ENCODE assay signal across 20 mouse cellular contexts in the genomic region with DNA sequence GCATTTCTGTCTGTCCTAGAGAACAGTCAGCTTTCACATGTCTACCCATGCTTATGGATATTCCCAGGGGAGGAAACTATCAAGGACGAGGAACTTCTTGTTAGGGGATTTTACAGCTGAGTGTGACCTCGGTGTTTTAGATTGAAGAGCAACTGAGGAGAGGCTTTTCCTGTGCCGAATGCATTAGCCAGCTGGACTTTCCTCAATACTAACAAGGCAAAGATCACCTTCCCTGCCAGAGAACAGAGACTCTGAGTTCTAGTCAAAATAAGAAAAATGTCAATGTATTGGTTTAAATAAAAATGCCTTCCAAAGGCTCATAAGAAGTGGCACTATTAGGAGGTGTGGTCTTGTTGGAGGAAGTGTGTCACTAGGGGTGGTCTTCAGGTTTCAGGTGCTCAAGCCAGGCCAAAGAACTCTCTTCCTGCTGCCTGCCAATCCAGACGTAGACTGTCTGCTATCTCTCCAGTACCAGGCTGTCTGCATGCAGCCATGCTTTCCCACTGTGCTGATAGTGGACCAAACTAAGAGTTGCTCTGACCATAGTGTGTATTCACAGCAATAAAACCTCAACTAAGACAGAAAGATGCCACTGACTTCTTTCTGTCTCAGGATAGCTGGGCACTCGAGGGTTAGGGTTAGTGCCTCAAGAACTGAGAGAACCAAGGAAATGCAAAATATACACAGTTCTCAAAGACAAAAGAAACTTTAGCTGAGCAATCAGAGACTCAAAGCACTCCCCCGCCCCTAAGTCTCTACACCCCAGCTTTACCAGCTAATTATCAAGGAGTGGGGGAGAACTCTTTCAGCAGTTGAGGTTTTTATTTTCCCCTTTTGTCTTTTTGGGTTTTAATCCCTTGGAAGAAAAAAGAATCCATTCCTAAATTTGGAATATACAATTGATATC. TPM values are rescaled to one million over a fixed set of nuclear protein-coding genes. Genes with fewer than 3 reads are reported as not detected.
A peak's percentile ranks its signal among the peaks of the same experiment; 100 is the strongest.
DNase-seq lines count a peak whose midpoint lies in the region; ATAC-seq and TF ChIP-seq lines count a peak whose summit lies in the region.
"Had no signal": no experiment of that assay in that cellular context is flagged by ENCODE, and none has a peak within 500 bp of the region (broad histone marks: within the 10 kb centered on the region; RNA-seq: fewer than 3 reads in every experiment).

No protein-coding gene starts in this region.

- no peak for TF ChIP-seq EP300 in MEL (IDR thresholded peaks at IDR 0.05; ENCODE audit: low read depth in 1 of 2, low read length in 2 of 2)
- TF ChIP-seq EP300 in liver, embryonic 14.5 days (IDR thresholded peaks at IDR 0.05; ENCODE audit: low read depth), result no peak

- TF ChIP-seq CTCF in intestine, postnatal 0 days (IDR thresholded peaks at IDR 0.05; ENCODE audit: low read depth), result no peak
- TF ChIP-seq CTCF in MEL (IDR thresholded peaks at IDR 0.05 in 2 of 3, conservative IDR thresholded peaks at IDR 0.05 in 1 of 3; ENCODE audit: control insufficient read depth in 1 of 3, insufficient read depth in 1 of 3, low read depth in 2 of 3, low read length in 3 of 3, poor library complexity in 1 of 3, severe bottlenecking in 1 of 3), result no peak
- TF ChIP-seq CTCF in liver, embryonic 14.5 days (IDR thresholded peaks at IDR 0.05; ENCODE audit: low read depth), result no peak

- no peaks in the 10 kb centered on the region; the same call in 1 of the 2 replicates for H3K4me1 ChIP-seq in intestine, postnatal 0 days (replicated peaks; ENCODE audit: control insufficient read depth, insufficient read depth, low read length)
- H3K4me1 ChIP-seq in intestine, embryonic 15.5 days (replicated peaks), result peaks cover 6% of the 10 kb centered on the region; the same call in 1 of the 2 replicates
- H3K4me1 ChIP-seq in MEL (ENCODE audit: control insufficient read depth in 1 of 2, insufficient read depth in 2 of 2, low read length in 2 of 2), result peaks cover 2 to 12% of the 10 kb centered on the region in 2 experiments
- H3K4me1 ChIP-seq in liver, embryonic 14.5 days (replicated peaks; ENCODE audit: control insufficient read depth in 2 of 2, insufficient read depth in 2 of 2, low read length in 1 of 2), result peaks cover 6 to 14% of the 10 kb centered on the region in 2 experiments; a peak in 3 of 4 replicates

- peak; percentile 46 for DNase-seq in MEL (ENCODE audit: low read depth, low spot score)
- DNase-seq in c-Kit-positive CD71-positive TER-119-positive erythroid progenitor cells, embryonic 14.5 days (ENCODE audit: low spot score), result peak; percentile 25
- DNase-seq in liver, embryonic 14.5 days (ENCODE audit: low read depth in 3 of 3, low spot score in 3 of 3), result peak in 2 of 3 experiments; percentile 7 to 13
- DNase-seq in embryo, embryonic 11 days, result no peak
- DNase-seq in frontal cortex, postnatal 10 days (ENCODE audit: low spot score in 2 of 2), result no peak
- DNase-seq: adrenal gland, postnatal 10 days; cerebellum, adult 11-12 months; cerebellum, postnatal 14 days; left cerebral cortex, postnatal 4 days; thymus, postnatal 25 days had no signal

- peaks cover 8% of the 10 kb centered on the region; the same call in 1 of the 2 replicates for H3K36me3 ChIP-seq in intestine, postnatal 0 days (ENCODE audit: control insufficient read depth, insufficient read depth)
- H3K36me3 ChIP-seq in intestine, embryonic 15.5 days, result no peaks in the 10 kb centered on the region; the same call in 1 of the 2 replicates
- peaks cover 6 to 11% of the 10 kb centered on the region in 2 experiments for H3K36me3 ChIP-seq in MEL (ENCODE audit: control insufficient read depth in 1 of 2, insufficient read depth in 2 of 2, low read length in 2 of 2)
- H3K36me3 ChIP-seq in liver, embryonic 14.5 days (replicated peaks; ENCODE audit: control insufficient read depth, insufficient read depth, low read depth), result no peaks in the 10 kb centered on the region

- TF ChIP-seq POLR2A in MEL (IDR thresholded peaks at IDR 0.05; ENCODE audit: control insufficient read depth in 1 of 2, insufficient read depth in 1 of 2, low read depth in 1 of 2, low read length in 2 of 2, poor library complexity in 1 of 2), result no peak

- 62% methylated on average over 6 of the region's 6 CpGs for whole genome bisulfite sequencing in intestine, postnatal 0 days
- WGBS in intestine, embryonic 15.5 days, result 74% methylated on average over 6 of the region's 6 CpGs
- 49% methylated on average over 6 of the region's 6 CpGs for WGBS in liver, embryonic 14.5 days (ENCODE audit: insufficient replicate concordance)

- TF ChIP-seq RAD21 in MEL (IDR thresholded peaks at IDR 0.05; ENCODE audit: low read depth, low read length), result no peak

- ATAC-seq in intestine, postnatal 0 days, result no peak
- no peak for ATAC-seq in intestine, embryonic 15.5 days
- peak; percentile 58; the same call in 1 of the 2 replicates for ATAC-seq in liver, embryonic 14.5 days (ENCODE audit: insufficient read depth)
- ATAC-seq: forebrain, embryonic 16.5 days; lung, postnatal 0 days; midbrain, embryonic 16.5 days; Patski had no signal

- no peaks in the 10 kb centered on the region for H3K9me3 ChIP-seq in intestine, postnatal 0 days (ENCODE audit: control insufficient read depth)
- H3K9me3 ChIP-seq in intestine, embryonic 15.5 days, result no peaks in the 10 kb centered on the region
- H3K9me3 ChIP-seq in MEL (replicated peaks; ENCODE audit: insufficient read depth, low read length), result no peaks in the 10 kb centered on the region
- H3K9me3 ChIP-seq in liver, embryonic 14.5 days (ENCODE audit: control insufficient read depth, low read length), result no peaks in the 10 kb centered on the region
- H3K9me3 ChIP-seq: heart, embryonic 15.5 days; hindbrain, embryonic 12.5 days; liver, embryonic 15.5 days; neural tube, embryonic 15.5 days had no signal

- H3K79me2 ChIP-seq in MEL (ENCODE audit: control insufficient read depth, insufficient read depth, low read length, poor library complexity), result peaks cover 33% of the 10 kb centered on the region

- no peak overlapping the region for H3K4me2 ChIP-seq in intestine, postnatal 0 days (replicated peaks; ENCODE audit: low read depth)
- no peak overlapping the region for H3K4me2 ChIP-seq in intestine, embryonic 15.5 days (replicated peaks)
- H3K4me2 ChIP-seq in liver, embryonic 14.5 days (ENCODE audit: low read depth), result no peak overlapping the region
- H3K4me2 ChIP-seq: heart, embryonic 15.5 days; hindbrain, embryonic 12.5 days; liver, embryonic 15.5 days; neural tube, embryonic 15.5 days had no signal

- H3K9ac ChIP-seq in intestine, postnatal 0 days (ENCODE audit: low read depth, low read length), result no peak overlapping the region
- no peak overlapping the region for H3K9ac ChIP-seq in intestine, embryonic 15.5 days
- H3K9ac ChIP-seq in MEL (ENCODE audit: control insufficient read depth, low read depth, low read length, poor library complexity, severe bottlenecking), result no peak overlapping the region
- H3K9ac ChIP-seq in liver, embryonic 14.5 days (replicated peaks), result no peak overlapping the region
- H3K9ac ChIP-seq: heart, embryonic 15.5 days; hindbrain, embryonic 12.5 days; liver, embryonic 15.5 days; neural tube, embryonic 15.5 days had no signal

- no peak overlapping the region for H3K4me3 ChIP-seq in intestine, postnatal 0 days (ENCODE audit: low read depth, low read length)
- no peak overlapping the region for H3K4me3 ChIP-seq in intestine, embryonic 15.5 days (replicated peaks)
- no peak overlapping the region for H3K4me3 ChIP-seq in MEL (ENCODE audit: control insufficient read depth in 1 of 2, insufficient read depth in 1 of 2, low read depth in 2 of 2, low read length in 2 of 2)
- no peak overlapping the region for H3K4me3 ChIP-seq in liver, embryonic 14.5 days (ENCODE audit: insufficient read depth in 1 of 2, low read depth in 2 of 2, low read length in 2 of 2)
- H3K4me3 ChIP-seq: heart, embryonic 15.5 days; hindbrain, embryonic 12.5 days; liver, embryonic 15.5 days; neural tube, embryonic 15.5 days had no signal

- no peaks in the 10 kb centered on the region for H3K27me3 ChIP-seq in intestine, postnatal 0 days (replicated peaks; ENCODE audit: control insufficient read depth, insufficient read depth, low read length)
- no peaks in the 10 kb centered on the region for H3K27me3 ChIP-seq in intestine, embryonic 15.5 days (replicated peaks)
- no peaks in the 10 kb centered on the region for H3K27me3 ChIP-seq in MEL (ENCODE audit: control insufficient read depth in 1 of 2, insufficient read depth in 2 of 2, low read length in 2 of 2)
- no peaks in the 10 kb centered on the region for H3K27me3 ChIP-seq in liver, embryonic 14.5 days (ENCODE audit: control insufficient read depth, insufficient read depth, low read length)
- H3K27me3 ChIP-seq: heart, embryonic 15.5 days; hindbrain, embryonic 12.5 days; liver, embryonic 15.5 days; neural tube, embryonic 15.5 days; Patski had no signal

- 0 out of 2 replicates have a peak overlapping the region, but pooled peaks have one; percentile 15 for H3K27ac ChIP-seq in intestine, postnatal 0 days (ENCODE audit: low read depth, low read length)
- no peak overlapping the region for H3K27ac ChIP-seq in intestine, embryonic 15.5 days
- H3K27ac ChIP-seq in MEL (ENCODE audit: control insufficient read depth, low read depth, low read length), result no peak overlapping the region
- H3K27ac ChIP-seq in liver, embryonic 14.5 days, result no peak overlapping the region
- H3K27ac ChIP-seq: heart, embryonic 15.5 days; hindbrain, embryonic 12.5 days; liver, embryonic 15.5 days; neural tube, embryonic 15.5 days had no signal

RNA-seq across cellular contexts. Expression of a gene that starts 28.6 kb away (rescaled TPM):
- 19.8 and 21.6 TPM in 2 replicates for polyA plus RNA-seq in intestine, postnatal 0 days (2015; fragmentation: Nextera tagmentation; extraction: Ambion mirVana)
- 71.7 and 72.4 TPM in 2 replicates for polyA plus RNA-seq in intestine, embryonic 15.5 days (2015; fragmentation: Nextera tagmentation; extraction: Ambion mirVana)
- 31.9 and 32.7 TPM in 2 replicates for total RNA-seq in MEL (2012; rRNA removed)
- polyA plus RNA-seq in MEL (2012; ENCODE audit: insufficient read depth in 1 of 2, insufficient read length in 2 of 2, low read depth in 1 of 2, low replicate concordance in 2 of 2, missing spikeins in 1 of 2), result 10 to 100 TPM in 1 of 2 experiments, not detected in 1; 55.8 TPM
- polyA plus RNA-seq in liver, embryonic 14.5 days (2012; rRNA removed), result 14.1 and 15.1 TPM in 2 replicates
- polyA plus RNA-seq in liver, embryonic 14.5 days (2014; fragmentation: Nextera tagmentation; extraction: Ambion mirVana), result 10.6 and 12.0 TPM in 2 replicates

RNA-seq across cellular contexts. Expression of a gene that starts 44.3 kb away (rescaled TPM):
- 66.6 and 68.4 TPM in 2 replicates for polyA plus RNA-seq in intestine, postnatal 0 days (2015; fragmentation: Nextera tagmentation; extraction: Ambion mirVana)
- polyA plus RNA-seq in intestine, embryonic 15.5 days (2015; fragmentation: Nextera tagmentation; extraction: Ambion mirVana), result 79.2 and 90.8 TPM in 2 replicates
- total RNA-seq in MEL (2012; rRNA removed), result 19.0 and 20.2 TPM in 2 replicates
- polyA plus RNA-seq in MEL (2012; ENCODE audit: insufficient read depth in 1 of 2, insufficient read length in 2 of 2, low read depth in 1 of 2, low replicate concordance in 2 of 2, missing spikeins in 1 of 2), result 10 to 100 TPM in 1 of 2 experiments, not detected in 1; 49.0 TPM
- polyA plus RNA-seq in liver, embryonic 14.5 days (2012; rRNA removed), result 20.8 and 29.1 TPM in 2 replicates
- polyA plus RNA-seq in liver, embryonic 14.5 days (2014; fragmentation: Nextera tagmentation; extraction: Ambion mirVana), result 10.9 and 14.7 TPM in 2 replicates

RNA-seq across cellular contexts. Expression of a gene that starts 58.8 kb away (rescaled TPM):
- polyA plus RNA-seq in intestine, postnatal 0 days (2015; fragmentation: Nextera tagmentation; extraction: Ambion mirVana), result 5.0 and 5.2 TPM in 2 replicates
- polyA plus RNA-seq in intestine, embryonic 15.5 days (2015; fragmentation: Nextera tagmentation; extraction: Ambion mirVana), result 13.8 and 16.5 TPM in 2 replicates
- total RNA-seq in MEL (2012; rRNA removed), result 73.7 and 83.5 TPM in 2 replicates
- 100 to 1,000 TPM in 1 of 2 experiments, not detected in 1; 114 TPM for polyA plus RNA-seq in MEL (2012; ENCODE audit: insufficient read depth in 1 of 2, insufficient read length in 2 of 2, low read depth in 1 of 2, low replicate concordance in 2 of 2, missing spikeins in 1 of 2)
- 10.0 and 16.4 TPM in 2 replicates for polyA plus RNA-seq in liver, embryonic 14.5 days (2012; rRNA removed)
- 10.6 and 12.1 TPM in 2 replicates for polyA plus RNA-seq in liver, embryonic 14.5 days (2014; fragmentation: Nextera tagmentation; extraction: Ambion mirVana)

Comparison
In these comparisons a context has a peak if more than half of its experiments do, and no peak if none do; other contexts are left out.
1. DNase-seq: peak in MEL (single experiment), c-Kit-positive CD71-positive TER-119-positive erythroid progenitor cells, embryonic 14.5 days (single experiment) and liver, embryonic 14.5 days (2 of 3); none in embryo, embryonic 11 days (single experiment) and frontal cortex, postnatal 10 days (0 of 2).